Mouse (Mus musculus) cortical plate, adult 2 months (tissue): ENCODE measurements around the gene Sugt1.

Experiments used
- CTCF ChIP-seq: fragments of 200-500 bp; IDR thresholded peaks from 2 replicates; pipeline ENCODE4 v1.5.1; 2011; ENCODE audit warnings: mild to moderate bottlenecking, control low read depth, low read length; ENCODE audit not compliant: insufficient read depth; ENCODE audit errors: extremely low read depth
- POLR2A ChIP-seq: fragments of 200-500 bp; IDR thresholded peaks from 2 replicates; pipeline ENCODE4 v1.6.1; 2011; ENCODE audit warnings: mild to moderate bottlenecking, low read length, control low read depth; ENCODE audit not compliant: insufficient read depth; ENCODE audit errors: extremely low read depth

- TF ChIP-seq POLR2A (no peak), CTCF (no peak)
Measured at GRCm38 (mm10) chr14:79549343-79549742, 38.1 kb upstream of the Sugt1 start.
